Mouse (Mus musculus): ENCODE measurements around the gene Olfr998. TPM values are rescaled to one million over a fixed set of nuclear protein-coding genes. Genes with fewer than 3 reads are reported as not detected.
"Not testable (repeated sequence)": the region's sequence is repeated elsewhere in the genome, so short reads cannot be mapped to it uniquely, and the experiment has no call there.

Gene Olfr998
- total RNA-seq (2014; fragmentation: Nextera tagmentation) (not detected in 2 replicates), total RNA-seq (2017) (not detected in 2 replicates)

- ATAC-seq (replicated peaks; ENCODE audit: low FRiP score, low TSS enrichment, poor library complexity, severe bottlenecking): not testable (repeated sequence)
Measured at GRCm38 (mm10) chr2:85588648-85589047, at the start of gene Olfr998. Gene Olfr998 (plus strand): TSS chr2:85588948.

GRCm38 (mm10) chr2:85554806-85555205 lies 33.9 kb upstream of the Olfr998 start:
- no peak for ATAC-seq (replicated peaks; ENCODE audit: low FRiP score, low TSS enrichment, poor library complexity, severe bottlenecking)

- ATAC-seq (replicated peaks; ENCODE audit: low FRiP score, low TSS enrichment, poor library complexity, severe bottlenecking): no peak
Measured at GRCm38 (mm10) chr2:85560226-85560625, 28.5 kb upstream of the Olfr998 start.

GRCm38 (mm10) chr2:85561187-85561586 lies 27.6 kb upstream of the Olfr998 start:
- peak; percentile 70 for ATAC-seq (replicated peaks; ENCODE audit: low FRiP score, low TSS enrichment, poor library complexity, severe bottlenecking)

- ATAC-seq (replicated peaks; ENCODE audit: low FRiP score, low TSS enrichment, poor library complexity, severe bottlenecking): no peak
Measured at GRCm38 (mm10) chr2:85578915-85579314, 9.8 kb upstream of the Olfr998 start, which contains the start of gene Olfr996. Gene Olfr996 (plus strand): TSS chr2:85579215.

GRCm38 (mm10) chr2:85611803-85612202 lies 23.1 kb downstream of the Olfr998 start, which contains the start of gene Olfr1000:
Gene Olfr1000 (minus strand): TSS chr2:85611903.
- ATAC-seq (replicated peaks; ENCODE audit: low FRiP score, low TSS enrichment, poor library complexity, severe bottlenecking): no peak

Other genes starting within 250 kb of the Olfr998 start
- gene Olfr987, start 249.6 kb upstream of the Olfr998 start, total RNA-seq (2014; fragmentation: Nextera tagmentation): not detected in 2 replicates
- gene Olfr987, start 249.6 kb upstream of the Olfr998 start, total RNA-seq (2017): not detected in 2 replicates
- not detected in 2 replicates for gene Olfr988, start 225.7 kb upstream of the Olfr998 start, total RNA-seq (2014; fragmentation: Nextera tagmentation)
- gene Olfr988, start 225.7 kb upstream of the Olfr998 start, total RNA-seq (2017): not detected in 2 replicates
- gene Olfr992, start 179.5 kb upstream of the Olfr998 start, total RNA-seq (2014; fragmentation: Nextera tagmentation): not detected in 2 replicates
- not detected in 2 replicates for gene Olfr992, start 179.5 kb upstream of the Olfr998 start, total RNA-seq (2017)
- not detected in 2 replicates for gene Olfr993, start 174.1 kb upstream of the Olfr998 start, total RNA-seq (2014; fragmentation: Nextera tagmentation)
- gene Olfr993, start 174.1 kb upstream of the Olfr998 start, total RNA-seq (2017): not detected in 2 replicates
- gene Olfr994, start 152.5 kb upstream of the Olfr998 start, total RNA-seq (2014; fragmentation: Nextera tagmentation): not detected in 2 replicates
- not detected in 2 replicates for gene Olfr994, start 152.5 kb upstream of the Olfr998 start, total RNA-seq (2017)
- not detected in 2 replicates for gene Olfr995, start 145.3 kb upstream of the Olfr998 start, total RNA-seq (2014; fragmentation: Nextera tagmentation)
- not detected in 2 replicates for gene Olfr995, start 145.3 kb upstream of the Olfr998 start, total RNA-seq (2017)
- gene 4833423E24Rik, start 69.9 kb upstream of the Olfr998 start, total RNA-seq (2014; fragmentation: Nextera tagmentation): not detected in 2 replicates
- gene 4833423E24Rik, start 69.9 kb upstream of the Olfr998 start, total RNA-seq (2017): not detected in 2 replicates
- gene Olfr996, start 9.7 kb upstream of the Olfr998 start, total RNA-seq (2014; fragmentation: Nextera tagmentation): not detected in 2 replicates
- gene Olfr996, start 9.7 kb upstream of the Olfr998 start, total RNA-seq (2017): not detected in 2 replicates
- gene Olfr1000, start 23.0 kb downstream of the Olfr998 start, total RNA-seq (2014; fragmentation: Nextera tagmentation): not detected in 2 replicates
- not detected in 2 replicates for gene Olfr1000, start 23.0 kb downstream of the Olfr998 start, total RNA-seq (2017)
- not detected in 2 replicates for gene Olfr1002, start 61.8 kb downstream of the Olfr998 start, total RNA-seq (2014; fragmentation: Nextera tagmentation)
- not detected in 2 replicates for gene Olfr1002, start 61.8 kb downstream of the Olfr998 start, total RNA-seq (2017)
- gene Olfr154, start 75.5 kb downstream of the Olfr998 start, total RNA-seq (2014; fragmentation: Nextera tagmentation): not detected in 2 replicates
- not detected in 2 replicates for gene Olfr154, start 75.5 kb downstream of the Olfr998 start, total RNA-seq (2017)
- gene Olfr1006, start 89.8 kb downstream of the Olfr998 start, total RNA-seq (2014; fragmentation: Nextera tagmentation): not detected in 2 replicates
- gene Olfr1006, start 89.8 kb downstream of the Olfr998 start, total RNA-seq (2017): not detected in 2 replicates
- gene Olfr1008, start 100.5 kb downstream of the Olfr998 start, total RNA-seq (2014; fragmentation: Nextera tagmentation): not detected in 2 replicates
- gene Olfr1008, start 100.5 kb downstream of the Olfr998 start, total RNA-seq (2017): not detected in 2 replicates
- not detected in 2 replicates for gene Olfr1009, start 126.5 kb downstream of the Olfr998 start, total RNA-seq (2014; fragmentation: Nextera tagmentation)
- not detected in 2 replicates for gene Olfr1009, start 126.5 kb downstream of the Olfr998 start, total RNA-seq (2017)
- not detected in 2 replicates for gene Olfr1012, start 173.8 kb downstream of the Olfr998 start, total RNA-seq (2014; fragmentation: Nextera tagmentation)
- gene Olfr1012, start 173.8 kb downstream of the Olfr998 start, total RNA-seq (2017): not detected in 2 replicates
- not detected in 2 replicates for gene Olfr1013, start 178.2 kb downstream of the Olfr998 start, total RNA-seq (2014; fragmentation: Nextera tagmentation)
- gene Olfr1013, start 178.2 kb downstream of the Olfr998 start, total RNA-seq (2017): not detected in 2 replicates
- not detected in 2 replicates for gene Olfr1014, start 183.8 kb downstream of the Olfr998 start, total RNA-seq (2014; fragmentation: Nextera tagmentation)
- not detected in 2 replicates for gene Olfr1014, start 183.8 kb downstream of the Olfr998 start, total RNA-seq (2017)
- not detected in 2 replicates for gene Olfr1015, start 193.1 kb downstream of the Olfr998 start, total RNA-seq (2014; fragmentation: Nextera tagmentation)
- gene Olfr1015, start 193.1 kb downstream of the Olfr998 start, total RNA-seq (2017): not detected in 2 replicates
- not detected in 2 replicates for gene Olfr1016, start 213.6 kb downstream of the Olfr998 start, total RNA-seq (2014; fragmentation: Nextera tagmentation)
- gene Olfr1016, start 213.6 kb downstream of the Olfr998 start, total RNA-seq (2017): not detected in 2 replicates
- not detected in 2 replicates for gene Olfr1018, start 229.5 kb downstream of the Olfr998 start, total RNA-seq (2014; fragmentation: Nextera tagmentation)
- not detected in 2 replicates for gene Olfr1018, start 229.5 kb downstream of the Olfr998 start, total RNA-seq (2017)